Comparison of ENCODE assay signal across 21 mouse cellular contexts in genomic region chr15:78559141-78559979, GRCm38 (mm10). TPM values are rescaled to one million over a fixed set of nuclear protein-coding genes. Genes with fewer than 3 reads are reported as not detected.
A peak's percentile ranks its signal among the peaks of the same experiment; 100 is the strongest.
DNase-seq lines count a peak whose midpoint lies in the region; ATAC-seq lines count a peak whose summit lies in the region.
"Had no signal": no experiment of that assay in that cellular context is flagged by ENCODE, and none has a peak within 500 bp of the region (broad histone marks: within the 10 kb centered on the region; RNA-seq: fewer than 3 reads in every experiment).

No protein-coding gene starts in this region.

- WGBS in embryonic facial prominence, embryonic 14.5 days = 52% methylated on average over 11 of the region's 11 CpGs
- 63% methylated on average over 11 of the region's 11 CpGs for WGBS in embryonic facial prominence, embryonic 10.5 days
- WGBS in heart, embryonic 10.5 days = 59% methylated on average over 11 of the region's 11 CpGs

- peak; percentile 18 for DNase-seq in embryonic facial prominence, embryonic 14.5 days (ENCODE audit: low spot score)
- no peak for DNase-seq in embryonic facial prominence, embryonic 10.5 days (ENCODE audit: low spot score)
- DNase-seq in thymus, postnatal 0 days (ENCODE audit: low spot score) = peak; percentile 55
- DNase-seq in thymus, adult 18-20 months = no peak
- DNase-seq in CD4-positive, CD25-positive, alpha-beta regulatory T cell, adult 2 months (ENCODE audit: low read depth, low spot score) = peak; percentile 78
- DNase-seq in induced T-regulatory cell, adult 2 months (ENCODE audit: low read depth) = peak; percentile 82
- no peak for DNase-seq in kidney, postnatal 10 days
- DNase-seq in heart, embryonic 10.5 days (ENCODE audit: low spot score) = no peak
- DNase-seq: adrenal gland, adult 8-10 months; adrenal gland, postnatal 36 days; cerebellum, adult 2 months; cerebellum, postnatal 10 days; gastrocnemius, postnatal 36 days; heart, adult 11 months; heart, postnatal 10 days had no signal

- H3K27ac ChIP-seq in embryonic facial prominence, embryonic 14.5 days (replicated peaks; ENCODE audit: low read depth, low read length) = no peak overlapping the region
- H3K27ac ChIP-seq in embryonic facial prominence, embryonic 10.5 days (replicated peaks) = no peak overlapping the region
- H3K27ac ChIP-seq in heart, embryonic 10.5 days = no peak overlapping the region
- H3K27ac ChIP-seq: forebrain, embryonic 15.5 days; hindbrain, embryonic 14.5 days had no signal

- no peak for ATAC-seq in embryonic facial prominence, embryonic 14.5 days (ENCODE audit: low read depth)
- ATAC-seq: forebrain, embryonic 15.5 days had no signal

- no peak overlapping the region for H3K9ac ChIP-seq in embryonic facial prominence, embryonic 14.5 days (ENCODE audit: low read depth, low read length)
- H3K9ac ChIP-seq: forebrain, embryonic 15.5 days; hindbrain, embryonic 14.5 days had no signal

- H3K36me3 ChIP-seq in embryonic facial prominence, embryonic 14.5 days (ENCODE audit: control insufficient read depth, insufficient read depth, low read length) = no peaks in the 10 kb centered on the region
- no peaks in the 10 kb centered on the region for H3K36me3 ChIP-seq in embryonic facial prominence, embryonic 10.5 days (replicated peaks)
- no peaks in the 10 kb centered on the region for H3K36me3 ChIP-seq in heart, embryonic 10.5 days
- H3K36me3 ChIP-seq: forebrain, embryonic 15.5 days had no signal

- no peak overlapping the region for H3K4me2 ChIP-seq in embryonic facial prominence, embryonic 14.5 days (ENCODE audit: low read depth, low read length)
- H3K4me2 ChIP-seq: forebrain, embryonic 15.5 days; hindbrain, embryonic 14.5 days had no signal

- H3K4me1 ChIP-seq in embryonic facial prominence, embryonic 14.5 days (ENCODE audit: control insufficient read depth, insufficient read depth, low read length) = no peaks in the 10 kb centered on the region
- peaks cover 29% of the 10 kb centered on the region for H3K4me1 ChIP-seq in embryonic facial prominence, embryonic 10.5 days
- H3K4me1 ChIP-seq in heart, embryonic 10.5 days = peaks cover 21% of the 10 kb centered on the region
- H3K4me1 ChIP-seq: forebrain, embryonic 15.5 days had no signal

- no peak overlapping the region for H3K4me3 ChIP-seq in embryonic facial prominence, embryonic 14.5 days (ENCODE audit: low read depth, low read length)
- H3K4me3 ChIP-seq in embryonic facial prominence, embryonic 10.5 days = no peak overlapping the region
- H3K4me3 ChIP-seq in heart, embryonic 10.5 days = no peak overlapping the region
- H3K4me3 ChIP-seq: forebrain, embryonic 15.5 days had no signal

- no peaks in the 10 kb centered on the region for H3K27me3 ChIP-seq in embryonic facial prominence, embryonic 14.5 days (replicated peaks; ENCODE audit: control insufficient read depth, insufficient read depth, low read length)
- no peaks in the 10 kb centered on the region; the same call in 1 of the 2 replicates for H3K27me3 ChIP-seq in embryonic facial prominence, embryonic 10.5 days (replicated peaks; ENCODE audit: low read depth, poor library complexity, severe bottlenecking)
- no peaks in the 10 kb centered on the region for H3K27me3 ChIP-seq in heart, embryonic 10.5 days (ENCODE audit: insufficient read depth, poor library complexity, severe bottlenecking)
- H3K27me3 ChIP-seq: forebrain, embryonic 15.5 days had no signal

- no peaks in the 10 kb centered on the region for H3K9me3 ChIP-seq in embryonic facial prominence, embryonic 14.5 days (ENCODE audit: control insufficient read depth, low read length)
- no peaks in the 10 kb centered on the region for H3K9me3 ChIP-seq in embryonic facial prominence, embryonic 10.5 days
- no peaks in the 10 kb centered on the region for H3K9me3 ChIP-seq in heart, embryonic 10.5 days
- H3K9me3 ChIP-seq: forebrain, embryonic 15.5 days had no signal

RNA-seq across cellular contexts. Expression of gene Rac2, which starts 13.2 kb away (rescaled TPM):
- polyA plus RNA-seq in embryonic facial prominence, embryonic 14.5 days (2014; fragmentation: Nextera tagmentation; extraction: Ambion mirVana) = 27.9 and 29.2 TPM in 2 replicates
- polyA plus RNA-seq in embryonic facial prominence, embryonic 10.5 days (2016; fragmentation: Nextera tagmentation; extraction: Ambion mirVana) = 5.0 and 7.7 TPM in 2 replicates
- polyA plus RNA-seq in thymus, postnatal 0 days (2015; fragmentation: Nextera tagmentation; extraction: Ambion mirVana) = 662 and 779 TPM in 2 replicates
- 5.9 and 13.0 TPM in 2 replicates for polyA plus RNA-seq in heart, embryonic 10.5 days (2016; fragmentation: Nextera tagmentation; extraction: Ambion mirVana)
- polyA plus RNA-seq: C2C12 had no signal

RNA-seq across cellular contexts. Expression of gene Sstr3, which starts 14.9 kb away (rescaled TPM):
- polyA plus RNA-seq in embryonic facial prominence, embryonic 14.5 days (2014; fragmentation: Nextera tagmentation; extraction: Ambion mirVana) = 0.14 TPM in 1 of 2 replicates, not detected in the other
- not detected in 2 replicates for polyA plus RNA-seq in embryonic facial prominence, embryonic 10.5 days (2016; fragmentation: Nextera tagmentation; extraction: Ambion mirVana)
- polyA plus RNA-seq in thymus, postnatal 0 days (2015; fragmentation: Nextera tagmentation; extraction: Ambion mirVana) = 0.03 and 0.05 TPM in 2 replicates
- polyA plus RNA-seq in heart, embryonic 10.5 days (2016; fragmentation: Nextera tagmentation; extraction: Ambion mirVana) = 0.12 TPM in 1 of 2 replicates, not detected in the other
- polyA plus RNA-seq: C2C12; embryonic facial prominence, embryonic 11.5 days; forebrain, embryonic 11.5 days; heart, embryonic 14.5 days had no signal

RNA-seq across cellular contexts. Expression of gene C1qtnf6, which starts 28.1 kb away (rescaled TPM):
- polyA plus RNA-seq in embryonic facial prominence, embryonic 14.5 days (2014; fragmentation: Nextera tagmentation; extraction: Ambion mirVana) = 64.1 and 67.5 TPM in 2 replicates
- polyA plus RNA-seq in embryonic facial prominence, embryonic 10.5 days (2016; fragmentation: Nextera tagmentation; extraction: Ambion mirVana) = 9.6 and 10.4 TPM in 2 replicates
- 6.5 and 9.1 TPM in 2 replicates for polyA plus RNA-seq in thymus, postnatal 0 days (2015; fragmentation: Nextera tagmentation; extraction: Ambion mirVana)
- 19.0 and 28.4 TPM in 2 replicates for polyA plus RNA-seq in heart, embryonic 10.5 days (2016; fragmentation: Nextera tagmentation; extraction: Ambion mirVana)

RNA-seq across cellular contexts. Expression of gene Cyth4, which starts 37.5 kb away (rescaled TPM):
- 6.9 and 7.2 TPM in 2 replicates for polyA plus RNA-seq in embryonic facial prominence, embryonic 14.5 days (2014; fragmentation: Nextera tagmentation; extraction: Ambion mirVana)
- 3.8 and 5.8 TPM in 2 replicates for polyA plus RNA-seq in embryonic facial prominence, embryonic 10.5 days (2016; fragmentation: Nextera tagmentation; extraction: Ambion mirVana)
- 23.0 and 23.7 TPM in 2 replicates for polyA plus RNA-seq in thymus, postnatal 0 days (2015; fragmentation: Nextera tagmentation; extraction: Ambion mirVana)
- 2.3 and 5.0 TPM in 2 replicates for polyA plus RNA-seq in heart, embryonic 10.5 days (2016; fragmentation: Nextera tagmentation; extraction: Ambion mirVana)

Comparison
In these comparisons a context has a peak if more than half of its experiments do, and no peak if none do; other contexts are left out.
1. DNase-seq: peak in embryonic facial prominence, embryonic 14.5 days (single experiment), thymus, postnatal 0 days (single experiment), CD4-positive, CD25-positive, alpha-beta regulatory T cell, adult 2 months (single experiment) and induced T-regulatory cell, adult 2 months (single experiment); none in embryonic facial prominence, embryonic 10.5 days (single experiment), thymus, adult 18-20 months (0 of 2), kidney, postnatal 10 days (single experiment) and heart, embryonic 10.5 days (single experiment).
2. RNA of gene Rac2, which starts 13.2 kb away (polyA plus RNA-seq): 662 to 779 TPM in thymus, postnatal 0 days; 27.9 to 29.2 TPM in embryonic facial prominence, embryonic 14.5 days, 5.9 to 13.0 TPM in heart, embryonic 10.5 days and 5.0 to 7.7 TPM in embryonic facial prominence, embryonic 10.5 days; every median in the first group is over 10 times any median in the second.